Mouse (Mus musculus) neural tube, embryonic 10.5 days (tissue): ENCODE data around the gene AC140267.1.

ENCODE experiments used
- DNase-seq: peaks from one replicate; pipeline ENCODE4 v3.0.0-alpha.2; 2017; ENCODE audit warnings: low spot score; ENCODE audit errors: extremely low spot score

The AC140267.1 gene

DNA sequence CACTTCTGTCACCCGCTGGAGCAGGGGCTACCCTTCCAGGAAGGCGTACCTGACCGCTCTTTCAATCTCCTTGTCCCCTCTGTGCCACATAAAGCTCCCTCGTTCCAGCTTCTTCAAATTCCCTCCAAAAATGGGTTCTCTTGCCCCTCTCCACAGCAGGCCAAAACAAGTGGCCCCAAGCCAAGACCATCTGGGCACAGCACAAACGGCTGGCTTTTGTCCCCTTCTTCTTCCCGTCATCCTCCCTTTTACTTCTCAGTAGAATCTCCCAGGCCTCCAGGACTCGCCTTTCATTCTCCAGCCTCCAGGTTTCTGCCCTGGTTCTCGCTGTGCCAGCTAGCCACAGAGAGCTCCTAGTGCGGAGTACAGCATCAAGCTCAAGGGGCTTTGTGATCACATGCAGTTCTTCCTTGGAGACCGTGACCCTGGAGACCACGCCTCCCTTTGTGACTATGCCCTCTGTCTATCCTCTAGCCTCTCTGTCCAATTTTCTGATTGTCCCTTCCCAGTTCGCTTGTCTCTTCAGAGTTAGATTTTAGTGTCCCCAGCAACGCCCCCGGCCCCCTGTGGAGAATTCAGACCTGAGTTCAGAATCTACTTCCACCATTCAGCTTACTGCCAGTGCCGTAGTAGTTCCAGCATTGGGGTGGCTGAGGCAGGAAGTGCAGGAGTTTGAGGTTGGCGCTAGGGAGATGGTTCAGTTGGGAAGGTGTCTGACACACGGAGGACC lies 7.4 kb upstream of the AC140267.1 start:
- DNase-seq = no peak

DNA sequence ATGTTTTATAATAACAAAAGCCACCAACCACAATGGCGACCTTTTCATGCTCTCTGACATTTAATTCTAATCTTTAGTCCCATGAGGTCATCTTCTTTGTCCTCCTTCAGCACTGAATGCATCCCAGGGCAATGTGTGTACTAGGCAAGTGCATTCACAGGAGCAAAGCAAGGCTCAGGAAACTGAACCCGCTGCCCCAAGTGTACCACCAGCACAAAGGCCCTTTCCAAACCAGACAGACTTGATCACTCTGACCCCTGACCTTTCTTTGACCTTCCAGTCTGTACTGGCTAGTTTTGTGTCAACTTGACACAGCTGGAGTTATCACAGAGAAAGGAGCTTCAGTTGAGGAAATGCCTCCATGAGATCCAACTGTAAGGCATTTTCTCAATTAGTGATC lies 3.3 kb upstream of the AC140267.1 start:
- no peak for DNase-seq

DNA sequence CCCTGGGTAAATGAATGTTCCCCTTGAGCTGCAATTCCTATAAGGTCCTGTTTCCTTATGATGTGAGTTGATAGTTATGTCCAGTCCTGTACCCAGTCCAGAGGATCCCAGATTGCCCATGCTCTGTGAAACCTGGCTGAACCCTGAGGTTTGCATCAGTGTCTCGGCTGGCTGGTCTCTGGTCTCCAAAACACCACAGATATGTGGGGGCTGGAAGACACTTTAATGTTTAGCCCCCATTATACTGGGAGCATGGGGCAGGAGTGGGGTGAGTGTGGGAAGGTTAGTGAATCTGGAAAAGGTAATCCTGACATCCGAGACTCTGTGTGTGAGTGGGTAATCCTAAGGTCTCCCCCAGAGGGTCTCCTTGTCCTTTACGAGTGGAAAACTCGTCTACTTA lies 2.6 kb upstream of the AC140267.1 start:
- no peak for DNase-seq

DNA sequence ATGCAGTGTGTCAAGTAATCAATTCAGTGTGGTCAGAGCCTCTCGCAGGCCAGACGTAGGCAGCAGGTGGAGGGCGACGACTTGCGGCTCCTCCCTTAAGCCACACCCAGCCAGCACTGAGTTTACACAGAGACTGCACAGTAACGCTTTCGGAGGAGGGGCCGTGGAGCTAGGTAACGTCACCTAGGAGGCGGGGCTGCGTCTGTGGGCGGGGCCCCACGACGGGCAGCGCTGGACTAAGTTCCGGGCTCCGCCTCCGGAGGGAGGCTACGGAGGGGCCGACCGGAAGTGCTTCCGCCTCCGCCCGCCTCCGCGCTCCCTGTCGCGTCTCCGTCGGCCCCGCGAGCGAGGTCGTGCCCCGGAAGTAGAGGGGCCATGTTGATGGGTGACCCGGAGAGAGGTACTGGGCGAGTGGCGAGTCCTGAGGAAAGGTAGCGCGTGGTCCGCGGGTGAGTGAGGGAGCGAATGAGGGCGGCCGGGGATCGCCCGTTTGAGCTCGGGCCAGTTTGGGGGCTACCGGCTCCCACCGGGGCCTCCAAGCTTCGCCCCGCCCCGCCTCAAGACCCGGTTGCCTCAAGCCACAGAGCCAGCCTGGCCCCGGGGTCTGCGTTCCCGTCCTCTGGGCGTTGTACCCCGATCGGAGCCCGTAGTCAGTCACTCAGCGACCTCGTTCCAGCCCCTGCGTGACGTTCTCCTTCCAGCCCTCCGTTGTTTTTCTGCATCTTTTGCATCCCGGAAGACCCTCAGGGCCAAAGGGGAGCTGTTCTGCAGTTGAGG lies 1.7 kb upstream of the AC140267.1 start, which contains the start of gene Mief1:
TSS of gene Mief1 (plus strand) at position 286 of the 777 bp plus-strand sequence.
- DNase-seq = peak; percentile 94

DNA sequence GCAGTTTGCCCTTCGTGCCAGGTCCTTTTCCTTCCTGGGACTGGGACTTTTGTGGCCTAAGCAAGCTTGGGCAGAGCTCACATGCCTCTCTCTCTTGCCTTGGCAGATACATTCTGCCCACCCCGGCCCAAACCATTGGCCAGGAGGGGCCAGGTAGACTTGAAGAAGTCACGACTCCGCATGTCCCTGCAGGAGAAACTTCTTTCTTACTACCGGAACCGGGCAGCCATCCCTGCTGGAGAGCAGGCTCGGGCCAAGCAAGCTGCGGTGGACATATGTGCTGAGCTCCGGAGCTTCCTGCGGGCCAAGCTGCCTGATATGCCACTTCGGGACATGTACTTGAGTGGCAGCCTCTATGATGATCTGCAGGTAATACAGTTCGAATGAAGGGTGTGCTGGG lies 12.5 kb downstream of the AC140267.1 start:
- no peak for DNase-seq

DNA sequence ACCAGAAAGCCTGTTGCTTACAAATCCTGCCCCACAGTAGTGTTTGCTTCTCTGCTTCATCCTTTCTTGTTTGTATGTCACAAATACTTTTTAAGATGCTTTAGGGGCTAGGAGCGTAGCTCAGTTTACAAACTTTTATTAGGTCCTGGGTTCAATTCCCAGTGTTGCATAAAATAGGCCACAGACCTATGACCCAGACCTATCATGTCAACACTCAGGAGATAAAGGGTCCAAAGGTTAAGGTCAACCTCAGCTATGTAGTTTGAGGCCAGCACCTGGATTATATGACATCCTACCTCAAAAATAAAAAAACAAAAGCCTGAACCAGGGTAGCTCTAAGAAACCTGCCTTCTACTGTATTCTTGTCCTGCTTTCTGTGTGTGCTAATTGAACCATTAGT lies 13.0 kb downstream of the AC140267.1 start:
- no peak for DNase-seq

DNA sequence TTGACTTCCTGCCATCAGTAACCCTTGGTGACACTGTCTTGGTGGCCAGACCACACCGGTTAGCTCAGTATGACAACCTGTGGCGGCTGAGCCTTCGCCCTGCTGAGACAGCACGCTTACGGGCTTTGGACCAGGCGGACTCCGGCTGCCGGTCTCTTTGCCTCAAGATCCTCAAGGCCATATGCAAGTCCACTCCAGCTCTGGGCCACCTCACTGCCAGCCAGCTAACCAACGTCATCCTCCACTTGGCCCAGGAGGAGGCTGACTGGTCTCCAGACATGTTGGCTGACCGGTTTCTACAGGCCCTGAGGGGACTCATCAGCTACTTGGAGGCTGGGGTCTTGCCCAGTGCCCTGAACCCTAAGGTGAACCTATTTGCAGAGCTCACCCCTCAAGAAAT lies 14.0 kb downstream of the AC140267.1 start:
- DNase-seq = no peak

DNA sequence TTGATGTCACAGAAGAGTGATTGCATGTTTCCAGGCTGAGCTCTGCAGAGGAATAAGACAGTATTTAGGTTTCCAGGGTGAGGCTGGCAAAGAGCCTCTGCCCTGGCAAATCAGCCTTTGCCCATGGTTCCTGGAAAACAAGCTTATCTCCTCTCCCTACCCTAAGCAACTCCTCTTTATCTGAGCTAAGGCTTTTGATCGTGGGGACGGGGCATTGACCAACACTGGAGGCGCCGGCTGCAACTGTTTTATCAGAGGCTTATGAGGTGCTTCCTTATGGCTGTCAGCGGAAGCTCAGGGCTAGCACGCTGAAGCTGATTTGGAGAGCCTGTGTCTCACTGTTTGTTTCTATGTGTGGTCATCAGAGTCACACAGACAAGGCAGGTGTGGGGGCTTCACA lies 15.0 kb downstream of the AC140267.1 start:
- no peak for DNase-seq

DNA sequence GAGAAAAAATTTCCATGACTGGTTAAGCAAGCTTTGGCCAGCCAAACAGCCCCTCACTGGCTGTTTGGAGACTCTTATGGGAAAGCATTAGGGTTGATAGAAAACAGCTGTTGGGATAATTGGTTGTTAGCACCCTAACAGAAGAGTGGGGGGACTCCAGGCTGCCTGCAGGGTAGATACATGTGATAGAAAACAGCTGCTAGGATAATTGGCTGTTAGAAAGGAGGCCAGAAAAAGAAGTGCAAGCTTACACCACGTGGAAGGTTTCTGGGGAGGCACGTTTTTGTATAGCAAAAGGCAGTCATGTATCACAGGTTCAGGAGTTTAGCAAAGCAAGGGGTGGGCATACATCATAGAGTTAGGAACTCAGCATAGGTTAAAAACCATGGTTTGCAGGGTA lies 17.9 kb downstream of the AC140267.1 start:
- no peak for DNase-seq

DNA sequence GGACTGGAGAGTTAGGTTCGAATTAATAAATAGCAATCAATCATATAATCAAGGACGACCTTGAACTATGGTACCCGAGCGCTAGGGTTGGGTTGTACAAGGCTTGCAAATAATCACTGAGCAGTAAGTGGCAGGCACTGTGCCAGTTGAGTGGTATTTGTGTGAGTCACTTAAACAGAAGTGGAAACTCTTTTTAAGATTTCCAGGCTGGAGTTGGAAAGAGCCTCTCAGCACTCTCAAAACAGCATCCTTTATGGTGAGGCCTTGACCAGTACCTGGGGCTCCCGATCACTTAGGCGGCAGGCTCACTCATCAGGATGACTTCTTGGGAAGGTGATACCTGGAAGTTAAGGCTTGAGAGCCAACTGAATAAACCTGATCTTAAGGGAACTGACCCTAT lies 18.6 kb downstream of the AC140267.1 start:
- no peak for DNase-seq

DNA sequence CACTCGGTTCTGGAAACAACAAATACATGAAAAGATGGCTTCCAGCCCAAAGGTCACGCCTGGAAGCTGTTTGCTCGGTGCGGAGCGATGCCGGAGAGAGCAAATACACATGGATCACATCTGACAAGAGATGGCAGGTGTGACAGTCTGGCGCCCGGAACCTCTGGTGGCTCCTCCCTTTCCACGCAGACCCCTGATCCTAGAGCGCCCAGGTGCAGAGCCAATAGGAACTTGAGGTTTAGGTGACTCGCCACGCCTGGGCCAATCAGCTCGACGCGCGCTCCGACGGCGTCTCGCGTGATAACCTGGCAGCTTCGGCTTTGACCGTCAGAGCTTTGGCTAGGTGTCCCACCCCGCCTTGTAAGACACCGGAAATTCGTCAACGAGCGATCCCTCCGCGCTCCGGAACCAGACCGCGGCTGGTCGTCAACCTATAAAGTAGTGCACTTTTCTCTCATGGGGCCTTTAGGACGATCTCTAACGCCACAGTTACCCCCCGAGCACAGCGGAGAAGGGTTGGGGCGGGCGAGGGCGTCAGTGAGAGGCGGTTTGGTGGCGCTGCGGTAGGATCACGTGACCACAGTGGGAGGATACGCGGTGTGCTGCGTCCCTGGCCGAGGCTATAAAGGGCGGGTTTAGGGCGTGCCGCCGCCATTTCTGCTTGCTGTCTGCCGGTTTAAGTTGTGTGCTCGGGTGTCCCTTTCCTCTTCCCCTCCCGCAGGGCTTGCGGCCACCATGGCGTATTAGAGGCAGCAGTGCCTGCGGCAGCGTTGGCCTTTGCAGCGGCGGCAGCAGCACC lies 19.4 kb downstream of the AC140267.1 start, which contains the start of gene Atf4:
TSS of gene Atf4 (plus strand) at position 338 of the 799 bp plus-strand sequence.
- DNase-seq = peak; percentile 98

DNA sequence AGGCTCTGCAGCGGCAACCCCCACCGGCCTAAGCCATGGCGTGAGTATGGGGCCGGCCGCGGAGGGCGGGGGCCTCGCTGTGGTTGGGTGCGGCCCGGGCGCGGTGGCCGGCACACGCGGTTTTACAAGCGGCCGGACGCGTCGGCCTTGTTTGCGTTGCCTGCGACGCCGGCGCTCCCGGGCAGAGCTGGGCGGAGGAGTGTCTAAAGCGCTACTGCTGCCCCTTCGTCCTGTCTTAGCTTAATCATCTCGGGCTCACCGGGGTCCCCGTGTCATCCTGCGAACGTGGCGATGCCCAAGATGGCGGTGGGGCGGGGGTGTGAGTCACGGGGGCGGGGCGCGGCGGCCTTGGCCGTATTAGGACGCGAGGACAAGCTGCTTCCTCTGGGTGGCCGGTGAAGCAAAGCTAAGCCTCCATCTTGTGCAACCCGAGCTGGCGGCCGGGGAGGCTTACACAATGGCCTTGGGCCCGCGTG lies 20.0 kb downstream of the AC140267.1 start:
- DNase-seq = peak; percentile 82

DNA sequence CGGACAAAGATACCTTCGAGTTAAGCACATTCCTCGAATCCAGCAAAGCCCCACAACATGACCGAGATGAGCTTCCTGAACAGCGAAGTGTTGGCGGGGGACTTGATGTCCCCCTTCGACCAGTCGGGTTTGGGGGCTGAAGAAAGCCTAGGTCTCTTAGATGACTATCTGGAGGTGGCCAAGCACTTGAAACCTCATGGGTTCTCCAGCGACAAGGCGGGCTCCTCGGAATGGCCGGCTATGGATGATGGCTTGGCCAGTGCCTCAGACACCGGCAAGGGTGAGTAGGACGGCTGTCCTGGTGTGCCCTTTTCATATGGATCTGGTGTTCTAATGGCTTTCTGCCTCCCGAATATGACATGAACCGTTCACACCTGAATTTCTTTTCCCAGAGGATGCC lies 20.6 kb downstream of the AC140267.1 start:
- DNase-seq = peak; percentile 28

DNA sequence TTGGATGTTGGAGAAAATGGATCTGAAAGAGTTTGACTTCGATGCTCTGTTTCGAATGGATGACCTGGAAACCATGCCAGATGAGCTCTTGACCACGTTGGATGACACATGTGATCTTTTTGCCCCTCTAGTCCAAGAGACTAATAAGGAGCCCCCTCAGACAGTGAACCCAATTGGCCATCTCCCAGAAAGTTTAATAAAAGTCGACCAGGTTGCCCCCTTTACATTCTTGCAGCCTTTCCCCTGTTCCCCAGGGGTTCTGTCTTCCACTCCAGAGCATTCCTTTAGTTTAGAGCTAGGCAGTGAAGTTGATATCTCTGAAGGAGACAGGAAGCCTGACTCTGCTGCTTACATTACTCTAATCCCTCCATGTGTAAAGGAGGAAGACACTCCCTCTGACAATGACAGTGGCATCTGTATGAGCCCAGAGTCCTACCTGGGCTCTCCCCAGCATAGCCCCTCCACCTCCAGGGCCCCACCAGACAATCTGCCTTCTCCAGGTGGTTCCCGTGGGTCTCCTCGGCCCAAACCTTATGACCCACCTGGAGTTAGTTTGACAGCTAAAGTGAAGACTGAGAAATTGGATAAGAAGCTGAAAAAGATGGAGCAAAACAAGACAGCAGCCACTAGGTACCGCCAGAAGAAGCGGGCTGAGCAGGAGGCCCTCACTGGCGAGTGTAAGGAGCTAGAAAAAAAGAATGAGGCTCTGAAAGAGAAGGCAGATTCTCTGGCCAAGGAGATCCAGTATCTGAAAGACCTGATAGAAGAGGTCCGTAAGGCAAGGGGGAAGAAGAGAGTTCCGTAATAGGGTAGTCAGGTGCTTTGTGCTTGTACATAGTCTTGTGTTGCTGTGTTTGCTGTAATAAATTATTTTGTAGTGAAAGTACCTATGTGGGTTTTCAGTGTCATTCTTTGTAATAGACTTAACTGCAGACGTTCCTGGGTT lies 21.3 kb downstream of the AC140267.1 start:
- no peak for DNase-seq

DNA sequence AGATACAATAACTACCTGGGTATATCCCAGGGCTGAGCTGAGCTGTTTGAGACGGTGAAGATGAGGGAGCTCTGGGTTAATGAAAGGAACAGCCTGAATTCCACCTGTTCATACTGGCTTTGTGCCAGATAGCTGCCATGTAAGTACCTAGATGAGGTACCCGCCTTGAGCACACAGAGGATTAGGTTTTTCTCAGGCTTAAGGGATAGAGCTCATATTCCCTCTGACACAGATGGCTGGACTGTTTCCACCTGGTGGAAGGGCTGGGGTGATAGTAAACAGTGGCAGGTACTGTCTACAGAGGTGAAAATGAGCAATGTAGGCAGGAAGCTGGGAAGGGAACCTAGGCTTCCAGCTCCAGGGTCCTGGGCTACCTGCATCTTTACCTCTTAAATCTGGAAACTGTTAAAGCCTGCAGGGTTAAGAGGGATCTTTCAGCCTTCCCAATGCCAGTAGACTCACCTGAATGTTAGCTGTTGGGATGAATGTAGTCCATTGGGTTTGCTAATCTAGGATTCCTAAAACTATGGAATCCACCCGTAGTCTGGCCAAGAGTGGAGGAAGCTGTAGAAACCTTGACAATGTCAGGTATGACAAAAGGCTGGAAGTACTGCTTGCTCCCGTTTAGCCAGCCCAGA lies 22.1 kb downstream of the AC140267.1 start:
- peak; percentile 18 for DNase-seq

DNA sequence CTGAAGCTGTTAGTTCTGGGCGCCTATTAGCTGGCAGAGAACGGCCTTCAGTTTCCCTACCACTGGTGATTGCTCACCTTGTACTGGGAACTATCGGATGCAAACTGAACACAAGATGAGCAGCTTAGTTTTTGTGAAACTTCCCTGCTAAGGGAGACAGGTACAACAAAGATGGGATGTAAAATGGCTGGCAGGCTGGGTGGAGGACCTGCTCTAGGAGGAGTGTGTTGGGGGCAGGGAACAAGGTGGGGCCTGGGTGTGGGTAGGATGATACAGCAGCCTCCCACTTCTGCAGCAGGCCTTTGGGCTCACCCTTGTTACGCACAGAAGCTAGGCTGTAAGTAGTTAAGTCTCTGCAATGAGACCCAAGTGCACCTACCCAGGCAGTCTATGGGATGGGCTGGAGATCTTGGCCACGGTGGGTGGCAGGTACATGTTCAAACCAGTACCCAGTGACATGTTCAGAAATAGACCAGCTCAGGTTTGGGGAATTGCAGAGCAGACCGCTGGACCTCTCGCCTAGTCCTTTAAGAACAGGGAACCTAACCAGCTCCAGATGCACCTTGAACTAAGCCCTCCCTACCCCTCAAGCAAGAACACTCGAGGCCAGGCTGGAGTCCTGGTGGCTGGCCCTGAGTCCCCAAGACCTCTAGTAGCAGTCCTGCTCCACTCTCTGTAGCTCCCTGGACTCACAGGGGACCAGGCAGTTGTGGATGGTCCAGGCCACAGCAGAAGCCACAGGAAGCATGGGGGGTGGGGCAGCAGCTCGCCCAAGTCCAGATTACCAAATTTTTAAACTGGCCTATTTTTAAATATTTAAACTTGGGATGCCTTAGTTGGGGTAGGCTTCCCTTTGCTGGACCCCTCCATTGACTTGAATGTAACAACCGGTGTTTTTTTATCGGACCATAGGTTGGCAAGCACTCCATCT lies 22.9 kb downstream of the AC140267.1 start:
- peak; percentile 40 for DNase-seq

DNA sequence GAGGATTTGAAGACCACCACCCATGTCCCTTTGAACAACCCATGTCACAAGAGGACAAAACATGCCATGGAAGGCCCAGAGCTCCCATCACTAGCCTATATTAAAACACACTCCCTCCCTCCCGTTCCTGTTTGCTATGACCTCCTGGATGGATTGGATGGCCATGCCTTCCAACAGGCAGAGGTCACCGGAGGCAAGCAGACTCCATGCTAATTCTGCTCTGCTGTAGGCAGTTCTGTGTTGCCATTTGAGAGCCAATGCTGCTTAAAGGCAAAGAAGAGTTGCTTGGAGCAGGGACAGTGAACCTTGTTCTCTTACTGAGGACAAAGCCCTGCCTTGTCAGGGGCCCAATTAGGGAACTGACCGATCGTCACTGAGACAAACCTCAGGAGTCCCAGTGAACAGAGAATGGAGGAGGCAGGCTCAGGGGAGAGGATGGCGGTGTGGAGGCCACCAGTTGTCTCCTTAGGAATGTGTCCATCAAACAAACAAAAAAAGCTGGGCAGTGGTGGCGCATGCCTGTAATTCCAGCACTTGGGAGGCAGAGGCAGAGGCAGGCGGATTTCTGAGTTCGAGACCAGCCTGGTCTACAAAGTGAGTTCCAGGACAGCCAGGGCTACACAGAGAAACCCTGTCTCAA lies 23.9 kb downstream of the AC140267.1 start:
- no peak for DNase-seq

DNA sequence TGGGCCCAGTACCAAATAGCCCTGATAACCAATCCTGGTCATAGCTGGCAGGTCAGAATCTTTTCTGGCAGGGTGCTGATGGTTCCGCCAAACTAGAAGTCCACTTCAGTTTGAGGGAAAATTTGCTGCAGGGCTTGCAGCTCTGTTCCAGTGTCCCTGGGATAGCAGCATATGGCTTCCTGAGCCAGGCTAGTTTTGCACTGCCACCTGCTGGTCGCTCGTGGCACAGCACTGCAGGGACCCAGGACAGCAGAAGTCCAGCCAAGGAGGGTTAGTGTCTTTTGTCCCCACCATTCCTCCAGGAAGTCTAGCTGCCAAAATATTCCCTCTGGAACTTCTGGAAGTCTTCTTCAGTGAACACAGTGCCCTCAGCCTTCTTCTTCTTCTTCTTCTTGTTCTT lies 25.0 kb downstream of the AC140267.1 start:
- peak; percentile 86 for DNase-seq

DNA sequence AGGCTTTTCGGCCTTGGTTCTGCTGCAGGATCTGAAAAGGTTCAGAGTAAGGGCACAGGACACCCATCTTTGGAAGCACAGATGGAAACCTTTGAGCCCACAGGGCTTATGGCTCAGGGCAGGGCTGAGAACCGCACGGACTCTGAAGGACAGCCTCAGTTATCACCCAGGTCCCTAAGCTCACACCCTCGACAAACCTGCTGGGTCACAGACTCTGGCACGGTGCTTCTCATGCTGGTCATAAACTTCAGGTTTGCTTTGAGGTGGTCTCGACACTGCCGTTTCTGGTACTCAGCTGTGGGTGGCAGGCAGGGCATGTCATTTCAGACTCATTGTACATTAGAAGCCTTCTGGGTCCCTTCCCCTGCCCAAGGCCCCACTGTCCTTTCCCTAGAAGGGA lies 25.5 kb downstream of the AC140267.1 start:
- no peak for DNase-seq
